Mouse (Mus musculus) small intestine, adult 2 months (tissue): Measurements from ENCODE around the gene Mfap3.

Source experiments
- CTCF ChIP-seq: fragments of 200-500 bp; IDR thresholded peaks from 2 replicates; pipeline ENCODE4 v1.5.1; 2012; ENCODE audit warnings: low read depth, mild to moderate bottlenecking, control low read depth, inconsistent platforms, low read length, moderate library complexity, mixed read lengths; ENCODE audit not compliant: insufficient replicate concordance, insufficient read length; ENCODE audit errors: extremely low read depth
- POLR2A ChIP-seq: fragments of 200-500 bp; IDR thresholded peaks from 2 replicates; pipeline ENCODE4 v1.6.1; 2012; ENCODE audit warnings: low read depth, mild to moderate bottlenecking, control low read depth, inconsistent platforms, low read length, moderate library complexity

DNA sequence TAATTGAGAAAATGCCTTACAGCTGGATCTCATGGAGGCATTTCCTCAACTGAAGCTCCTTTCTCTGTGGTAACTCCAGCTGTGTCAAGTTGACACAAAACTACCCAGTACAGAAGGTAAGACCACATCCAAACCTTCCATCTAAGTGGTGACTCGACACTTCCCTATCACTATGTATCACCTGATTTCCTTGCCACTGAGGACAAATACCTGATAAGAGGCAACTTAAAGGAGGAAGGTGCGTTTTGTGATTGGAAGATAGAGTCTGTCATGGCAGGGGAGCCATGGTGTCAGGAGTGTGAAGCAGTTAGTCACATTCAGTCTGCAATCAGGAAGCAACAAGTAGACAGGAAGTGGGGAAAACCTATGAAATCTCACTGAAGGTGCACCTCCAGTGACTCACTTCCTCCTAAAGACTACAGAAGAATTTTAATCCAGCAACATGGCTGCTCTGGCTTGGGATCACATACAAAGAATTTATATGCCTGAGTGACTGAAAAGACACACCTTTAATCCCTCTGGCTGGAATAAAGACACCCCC is 50.6 kb downstream of the Mfap3 start:
- TF ChIP-seq CTCF, result no peak
- no peak for TF ChIP-seq POLR2A
